Mouse (Mus musculus) forebrain, embryonic 14.5 days (tissue): ENCODE measurements at regions not wholly inside any gene's neighbourhood (a gene's known extent, or its start where the extent isn't known, plus 50 kb on each side); places are given as distances from the start of the nearest gene placed in this dataset.

ENCODE experiments used
- ATAC-seq: fragments of 200-750 bp; cut with Nextera tagmentation; 2 replicates; pipeline ENCODE4 v1.8.0; 2017; ENCODE audit warnings: mild to moderate bottlenecking, moderate library complexity
- DNase-seq: peaks from one replicate; pipeline ENCODE4 v3.0.0-alpha.2; 2015; ENCODE audit warnings: low spot score
- H3K27ac ChIP-seq: fragments of 300-500 bp; sonication (generic); 2 replicates; pipeline ENCODE4 v1.5.1; 2014; ENCODE audit warnings: low read depth, mild to moderate bottlenecking, control low read depth, low read length, moderate library complexity
- H3K27me3 ChIP-seq: fragments of 300-500 bp; sonication (generic); replicated peaks from 2 replicates; pipeline ENCODE4 v1.6.1; 2014; ENCODE audit warnings: low read length, control low read depth, mixed read lengths; ENCODE audit not compliant: control insufficient read depth, insufficient read depth
- H3K36me3 ChIP-seq: fragments of 300-500 bp; sonication (generic); 2 replicates; pipeline ENCODE4 v1.6.1; 2014; ENCODE audit warnings: low read length, control low read depth; ENCODE audit not compliant: control insufficient read depth, insufficient read depth
- H3K4me1 ChIP-seq: fragments of 300-500 bp; sonication (generic); 2 replicates; pipeline ENCODE4 v1.6.1; 2014; ENCODE audit warnings: antibody characterized with exemption, low read length, control low read depth; ENCODE audit not compliant: control insufficient read depth, insufficient read depth
- H3K4me2 ChIP-seq: fragments of 300-500 bp; sonication (generic); 2 replicates; pipeline ENCODE4 v1.6.1; 2014; ENCODE audit warnings: mild to moderate bottlenecking, control low read depth, low read length
- H3K4me3 ChIP-seq: fragments of 300-500 bp; sonication (generic); 2 replicates; pipeline ENCODE4 v1.5.1; 2014; ENCODE audit warnings: low read depth, low read length, control low read depth
- H3K9ac ChIP-seq: fragments of 300-500 bp; sonication (generic); 2 replicates; pipeline ENCODE4 v1.6.1; 2014; ENCODE audit warnings: mild to moderate bottlenecking, low read length, control low read depth, moderate library complexity
- H3K9me3 ChIP-seq: fragments of 300-500 bp; sonication (generic); replicated peaks from 2 replicates; pipeline ENCODE4 v1.6.1; 2016; ENCODE audit warnings: low read length, control low read depth, mixed read lengths; ENCODE audit not compliant: control insufficient read depth
- WGBS: fragments of 180-500 bp; shearing (Covaris S2); extraction: QIAGEN DNeasy Blood & Tissue Kit; methylation state at CpG from one replicate; pipeline ENCODE4 v1.1.7; 2014; 5-methylcytosine and 5-hydroxymethylcytosine counted together

DNA sequence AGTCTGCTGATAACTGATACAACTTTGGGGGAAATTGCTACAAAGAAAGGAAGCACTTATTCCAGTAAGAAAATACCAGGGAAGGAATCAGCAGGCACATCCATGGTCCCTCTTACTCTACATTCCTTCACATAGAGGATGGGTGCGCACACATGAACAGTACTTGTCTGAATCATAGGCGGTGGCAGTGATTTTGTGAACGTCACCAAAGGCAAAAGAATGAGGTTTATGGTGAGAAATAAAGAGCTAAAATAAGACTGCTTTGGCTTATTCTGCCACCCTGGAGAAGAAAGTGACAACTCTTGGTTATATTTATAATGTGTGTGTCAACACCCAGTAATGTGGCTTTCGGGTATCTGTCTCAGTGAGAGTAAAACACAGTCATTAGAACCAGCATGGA lies 59.9 kb upstream of the Ccdc80 start:
- H3K9me3 ChIP-seq, result no peaks in the 10 kb centered on the region
- no peak overlapping the region for H3K4me2 ChIP-seq
- ATAC-seq, result no peak
- no peaks in the 10 kb centered on the region for H3K27me3 ChIP-seq
- H3K36me3 ChIP-seq, result no peaks in the 10 kb centered on the region
- no peak for DNase-seq
- H3K27ac ChIP-seq, result no peak overlapping the region
- H3K4me1 ChIP-seq, result no peaks in the 10 kb centered on the region
- 96% methylated on average over 4 of the region's 4 CpGs for WGBS
- H3K4me3 ChIP-seq, result no peak overlapping the region
- H3K9ac ChIP-seq, result no peak overlapping the region

- H3K4me3 ChIP-seq, result no peak overlapping the region
- no peaks in the 10 kb centered on the region for H3K4me1 ChIP-seq
- H3K27me3 ChIP-seq, result no peaks in the 10 kb centered on the region
- WGBS, result 59% methylated on average over 1 of the region's 1 CpGs
- H3K4me2 ChIP-seq, result no peak overlapping the region
- no peak overlapping the region for H3K9ac ChIP-seq
- no peak overlapping the region for H3K27ac ChIP-seq
- DNase-seq (peak; percentile 53), ATAC-seq (peak; percentile 29; the same call in 1 of the 2 replicates)
- H3K9me3 ChIP-seq, result no peaks in the 10 kb centered on the region
- H3K36me3 ChIP-seq, result no peaks in the 10 kb centered on the region
Observed at GRCm38 (mm10) chr16:45034401-45034800, 58.8 kb upstream of the Ccdc80 start.

GRCm38 (mm10) chr16:45036806-45037520 lies 56.2 kb upstream of the Ccdc80 start:
- 48% methylated on average over 6 of the region's 6 CpGs for WGBS
- Histone ChIP-seq H3K4me1 (no peaks in the 10 kb centered on the region), H3K9ac (no peak overlapping the region), H3K9me3 (no peaks in the 10 kb centered on the region), H3K27me3 (no peaks in the 10 kb centered on the region), H3K36me3 (no peaks in the 10 kb centered on the region), H3K4me2 (no peak overlapping the region), H3K27ac (peak overlapping the region; percentile 15; the same call in 1 of the 2 replicates), H3K4me3 (no peak overlapping the region)
- DNase-seq (peak; percentile 76), ATAC-seq (peak; percentile 86)

- Histone ChIP-seq H3K27ac (peak overlapping the region; percentile 15), H3K4me3 (no peak overlapping the region), H3K27me3 (no peaks in the 10 kb centered on the region), H3K9me3 (no peaks in the 10 kb centered on the region), H3K9ac (no peak overlapping the region), H3K4me1 (no peaks in the 10 kb centered on the region), H3K36me3 (no peaks in the 10 kb centered on the region), H3K4me2 (no peak overlapping the region)
- WGBS, result 73% methylated on average over 3 of the region's 3 CpGs
- DNase-seq (peak; percentile 31), ATAC-seq (peak; percentile 52)
Observed at GRCm38 (mm10) chr16:45037521-45037888, 55.7 kb upstream of the Ccdc80 start.

DNA sequence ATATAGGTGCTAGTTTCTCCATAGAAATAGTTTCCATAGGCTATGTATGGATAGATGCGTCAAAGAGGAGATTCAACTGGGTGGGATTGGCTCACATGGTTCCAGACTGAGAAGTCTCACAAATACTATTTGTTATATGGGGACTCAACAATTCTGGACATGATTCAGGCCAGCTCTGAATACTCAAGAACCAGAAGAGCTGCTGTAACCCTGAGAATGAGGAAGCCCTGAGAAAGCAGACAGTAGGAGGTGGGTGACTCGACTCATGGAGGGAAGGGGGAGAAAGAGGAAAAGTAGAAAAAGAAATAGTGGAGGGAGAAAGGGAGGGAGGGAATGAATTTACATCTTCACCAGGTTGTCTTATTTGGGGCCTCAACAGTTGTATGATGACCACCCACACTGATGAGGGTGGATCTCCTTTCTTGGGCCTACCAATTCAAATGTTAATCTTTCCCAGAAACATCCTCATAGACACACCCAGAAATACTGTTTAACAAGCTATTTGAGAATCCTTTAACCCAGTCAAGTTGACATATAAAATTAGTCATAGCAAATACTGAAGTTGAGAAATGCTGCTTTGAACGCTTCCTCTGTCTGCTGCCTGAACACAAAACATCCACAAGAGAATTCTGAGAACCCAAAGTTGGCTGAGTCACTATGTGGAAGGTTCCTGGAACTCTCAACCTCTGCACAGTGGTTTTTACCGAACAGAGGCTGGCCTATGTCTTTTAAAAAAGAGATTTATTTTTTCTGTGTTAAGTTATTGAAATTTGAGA lies 54.8 kb upstream of the Ccdc80 start:
- ATAC-seq, result no peak
- H3K4me1 ChIP-seq, result no peaks in the 10 kb centered on the region
- WGBS, result 85% methylated on average over 4 of the region's 4 CpGs
- no peak overlapping the region for H3K4me2 ChIP-seq
- no peak for DNase-seq
- no peaks in the 10 kb centered on the region for H3K36me3 ChIP-seq
- no peaks in the 10 kb centered on the region for H3K9me3 ChIP-seq
- H3K27ac ChIP-seq, result no peak overlapping the region
- no peak overlapping the region for H3K4me3 ChIP-seq
- no peak overlapping the region for H3K9ac ChIP-seq
- H3K27me3 ChIP-seq, result no peaks in the 10 kb centered on the region
